Mouse (Mus musculus): ENCODE data around the gene Sycp2.

DNA sequence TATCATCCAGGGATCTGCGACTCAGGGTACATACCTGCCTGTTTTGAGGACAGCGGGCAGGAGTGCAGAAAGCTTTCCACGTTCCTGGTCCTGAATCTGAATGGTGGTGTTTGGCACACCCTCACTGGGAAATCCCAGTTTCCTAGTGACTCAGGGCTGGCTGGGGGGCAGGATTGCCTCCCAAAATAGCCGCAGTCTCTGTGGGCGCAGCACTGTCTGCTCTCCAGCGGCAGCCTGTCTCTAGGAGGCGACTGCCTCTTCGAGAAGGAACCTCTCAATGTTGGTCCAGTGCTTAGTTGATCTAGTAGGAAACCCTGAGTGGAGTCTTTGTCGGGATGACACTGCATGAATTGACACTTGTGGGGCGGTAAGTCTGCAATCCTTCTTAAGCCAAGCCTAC lies 86.2 kb downstream of the Sycp2 start:
- TF ChIP-seq CTCF (IDR thresholded peaks at IDR 0.05; ENCODE audit: low read depth, low read length) (no peak), POLR2A (IDR thresholded peaks at IDR 0.05; ENCODE audit: borderline replicate concordance, low read depth, low read length) (no peak)

Measured in bone marrow macrophage, adult 2 months (primary cell).